Mouse (Mus musculus) right cerebral cortex, postnatal 36 days (tissue): Measurements from ENCODE around the gene Abtb2.

ENCODE experiments used
- DNase-seq, 2 experiments: peaks; one replicate each; pipeline ENCODE4 v3.0.0; 2022; ENCODE audit warnings: low spot score in 2 of 2, mixed read lengths in 1 of 2

Abtb2 gene

GRCm38 (mm10) chr2:103743536-103743935, 177.4 kb downstream of the Abtb2 start:
- no peak for DNase-seq

- DNase-seq = no peak
Observed at GRCm38 (mm10) chr2:103743988-103744387, 177.9 kb downstream of the Abtb2 start.

GRCm38 (mm10) chr2:103745481-103745880, 179.4 kb downstream of the Abtb2 start:
- DNase-seq = no peak

DNA sequence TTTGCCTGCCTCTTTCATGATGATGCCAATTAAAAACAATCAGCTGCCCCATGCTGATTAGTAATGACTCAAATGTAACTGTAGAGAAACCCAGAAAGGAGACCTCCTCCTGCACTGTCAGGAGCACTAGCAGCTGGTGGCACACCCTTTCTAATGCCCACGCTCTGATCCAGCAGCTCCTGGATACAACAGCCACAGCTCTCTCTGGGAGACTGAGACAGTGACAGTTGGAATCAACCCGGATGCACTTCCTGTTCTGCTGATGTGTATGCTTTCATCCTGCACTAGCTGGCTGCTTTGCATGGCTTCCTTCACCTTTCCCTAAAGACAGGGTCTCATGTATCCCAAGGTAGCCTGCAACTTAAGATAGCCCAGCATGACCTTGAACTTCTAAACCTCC, 180.0 kb downstream of the Abtb2 start:
- no peak for DNase-seq

DNA sequence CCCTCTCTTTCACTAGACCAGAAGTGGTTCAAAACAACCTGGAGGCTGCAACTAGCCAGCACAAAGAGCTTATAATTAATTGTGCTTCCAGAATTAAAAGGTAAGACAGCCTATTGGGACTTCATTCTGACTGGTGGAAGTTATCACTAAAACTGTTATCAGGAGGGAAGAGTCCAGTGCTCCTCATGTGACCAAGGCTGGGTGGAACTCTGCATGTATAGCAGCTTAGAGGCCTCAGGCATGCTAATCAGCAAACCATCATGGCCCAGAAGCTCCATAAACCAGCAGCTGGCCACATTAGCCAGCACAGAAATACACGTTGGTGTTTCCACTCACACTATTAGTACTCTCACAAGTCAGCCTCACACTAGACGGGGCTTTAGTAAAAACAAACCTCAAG, 180.7 kb downstream of the Abtb2 start:
- DNase-seq = no peak

DNA sequence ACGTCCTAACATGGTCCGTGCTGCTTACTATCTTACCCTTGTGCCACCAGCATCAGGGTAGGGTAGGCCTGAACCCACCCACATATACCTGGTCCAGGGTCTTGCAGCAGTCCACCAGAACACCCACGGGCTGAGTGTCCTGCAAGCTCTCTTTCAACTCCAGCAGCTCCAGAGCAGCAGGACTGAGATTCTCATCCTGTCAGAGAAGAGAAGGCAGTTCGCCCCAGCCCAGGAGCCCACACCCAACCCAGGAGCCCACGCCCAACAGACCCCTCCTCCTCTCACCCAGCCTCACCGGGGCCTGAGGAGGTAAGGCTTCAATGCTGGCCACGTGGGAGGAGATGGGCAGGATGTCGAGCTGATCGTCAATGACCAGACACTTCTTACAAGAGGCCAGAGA, 181.8 kb downstream of the Abtb2 start:
- DNase-seq = no peak

- no peak for DNase-seq
Observed at GRCm38 (mm10) chr2:103749091-103749490, 183.0 kb downstream of the Abtb2 start.

GRCm38 (mm10) chr2:103751771-103752170, 185.7 kb downstream of the Abtb2 start:
- DNase-seq = no peak

DNA sequence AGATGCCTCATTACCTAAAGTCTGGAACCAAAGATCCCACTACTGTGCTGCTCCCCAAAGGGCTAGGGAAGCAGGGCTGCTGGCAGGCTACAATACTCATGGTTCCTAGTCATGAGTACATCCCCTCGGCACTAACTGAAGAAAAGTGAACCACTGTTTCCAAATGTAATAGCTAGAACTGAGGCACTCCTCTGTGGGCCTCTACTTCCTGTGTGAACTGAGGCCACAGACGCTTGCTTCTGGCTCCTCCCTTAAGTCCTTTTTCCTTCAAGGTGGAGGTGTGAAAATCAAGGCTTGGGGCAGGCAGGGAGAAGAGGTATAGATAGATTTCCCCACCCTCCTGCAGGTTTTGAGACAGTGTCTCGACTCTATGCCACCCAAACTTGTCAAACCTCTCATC, 188.5 kb downstream of the Abtb2 start:
- no peak for DNase-seq

- DNase-seq = no peak
Observed at GRCm38 (mm10) chr2:103755458-103756085, 189.5 kb downstream of the Abtb2 start.

DNA sequence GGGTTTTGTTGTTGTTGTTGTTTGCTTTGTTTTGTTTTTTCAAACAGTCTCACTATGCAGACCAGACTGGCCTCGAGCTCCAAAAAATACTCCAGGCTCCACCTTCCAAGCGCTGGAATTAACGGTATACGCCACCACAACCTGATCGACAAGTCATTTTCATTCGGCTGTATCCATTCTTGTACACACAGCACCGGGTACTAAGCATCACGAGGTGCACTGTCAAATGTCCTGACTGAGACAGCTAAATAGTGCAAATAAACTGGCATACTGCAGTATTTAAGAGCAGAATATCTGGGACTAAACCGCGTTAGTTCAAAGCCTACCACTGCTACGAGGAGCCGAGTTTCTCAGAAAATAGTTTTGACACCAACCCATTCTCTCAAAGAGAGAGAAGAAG, 194.3 kb downstream of the Abtb2 start:
- no peak for DNase-seq

DNA sequence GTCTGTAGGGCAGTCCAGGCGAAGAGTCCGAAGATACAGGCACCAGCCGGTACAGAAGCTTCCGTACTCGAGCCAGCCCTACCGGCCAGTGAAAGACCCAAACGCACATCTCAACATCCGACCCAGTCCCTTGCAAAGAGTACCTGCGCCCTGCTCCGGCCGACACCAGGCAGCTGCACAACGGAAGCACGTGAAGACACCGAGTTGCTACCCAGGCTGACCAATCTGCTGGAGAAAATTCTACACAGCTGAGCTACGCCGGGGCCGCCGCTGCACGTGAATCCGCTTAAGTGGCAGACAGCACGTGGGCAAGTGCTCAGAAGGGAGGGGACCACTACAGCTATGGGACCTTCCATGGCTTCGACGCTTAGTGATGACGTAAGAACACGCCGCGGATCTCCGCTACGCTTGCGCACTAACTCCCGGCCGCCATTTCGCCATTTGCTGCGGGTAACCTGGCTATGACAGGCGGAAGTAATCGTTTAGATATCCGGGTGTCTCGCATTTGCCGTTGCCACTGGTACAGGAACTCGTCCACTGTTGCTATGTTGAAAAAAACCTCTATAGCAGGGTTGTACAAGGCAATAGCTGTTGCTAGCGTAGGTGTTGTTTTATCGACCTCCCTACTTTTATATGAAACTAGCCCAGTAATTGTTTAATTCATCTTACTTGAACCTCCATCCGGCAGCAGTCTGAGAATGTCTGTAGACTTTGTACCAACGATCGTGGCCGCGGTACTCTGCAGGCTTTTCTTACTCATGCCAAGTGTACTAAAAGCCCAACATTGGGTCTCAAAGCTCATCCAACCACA, 195.0 kb downstream of the Abtb2 start, which contains the start of gene Nat10:
TSS of gene Nat10 (minus strand) at position 365 of the 811 bp plus-strand sequence.
- DNase-seq = peak; percentile 99

GRCm38 (mm10) chr2:103761993-103762392, 195.9 kb downstream of the Abtb2 start:
- no peak for DNase-seq

- DNase-seq = no peak
Observed at GRCm38 (mm10) chr2:103762492-103762891, 196.4 kb downstream of the Abtb2 start.
